Mouse (Mus musculus): ENCODE data around the gene Atp5j2. TPM values are rescaled to one million over a fixed set of nuclear protein-coding genes. Genes with fewer than 3 reads are reported as not detected.

Atp5j2 gene
- polyA plus RNA-seq (2015; fragmentation: Illumina TruSeq; extraction: RNeasy Lipid Tissue Mini Kit (QIAGEN cat#74804); ENCODE audit: low read depth, low replicate concordance): 411 TPM

DNA sequence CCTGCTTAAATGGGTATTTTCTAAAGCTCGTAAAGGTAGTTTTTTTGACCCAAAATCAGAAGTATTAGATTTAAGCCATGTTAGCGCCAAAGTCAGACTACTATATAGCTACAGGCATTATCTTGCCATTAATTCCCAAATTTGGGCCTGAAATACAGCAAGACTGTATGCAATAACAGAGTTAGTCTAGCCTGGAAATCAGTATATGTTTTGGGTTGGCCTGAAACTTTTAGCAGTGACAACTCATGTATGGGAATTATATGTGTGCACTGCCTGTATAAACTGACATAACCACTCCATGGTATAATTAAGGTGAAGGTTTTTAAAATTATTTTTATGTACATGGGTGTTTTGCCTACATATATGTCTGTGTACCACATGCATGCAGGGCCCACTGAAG is at the start of gene Atp5j2:
Gene Atp5j2, minus strand, starts transcription at position 101 of the 400 bp plus-strand sequence.

DNA sequence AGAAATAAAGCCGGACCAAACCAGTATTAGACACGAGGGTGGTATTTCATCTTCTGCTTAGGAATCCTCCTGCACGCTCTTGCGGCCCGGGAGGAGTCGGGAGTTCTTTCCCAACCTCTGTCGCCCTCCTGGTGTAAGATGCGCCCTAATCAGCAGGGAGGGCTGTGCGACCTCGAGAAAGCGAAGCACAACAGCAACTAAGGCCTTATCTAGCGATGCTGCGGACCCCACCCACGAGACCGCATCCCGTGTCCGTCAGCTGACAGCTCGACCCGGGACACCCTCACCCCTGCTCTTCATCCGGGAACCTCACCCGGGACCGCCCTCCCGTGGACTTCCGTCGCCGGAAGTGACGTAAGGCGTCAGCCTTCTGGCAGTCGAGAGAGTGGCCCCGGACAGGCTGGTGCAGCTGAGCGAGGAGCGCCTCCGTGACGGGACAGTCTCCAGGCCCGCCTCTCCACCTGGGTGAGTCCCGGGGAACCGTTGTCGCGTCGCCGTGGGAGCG is 39.6 kb upstream of the Atp5j2 start, which contains the start of gene Zfp655:
Gene Zfp655, plus strand, starts transcription at position 349 of the 505 bp plus-strand sequence.

DNA sequence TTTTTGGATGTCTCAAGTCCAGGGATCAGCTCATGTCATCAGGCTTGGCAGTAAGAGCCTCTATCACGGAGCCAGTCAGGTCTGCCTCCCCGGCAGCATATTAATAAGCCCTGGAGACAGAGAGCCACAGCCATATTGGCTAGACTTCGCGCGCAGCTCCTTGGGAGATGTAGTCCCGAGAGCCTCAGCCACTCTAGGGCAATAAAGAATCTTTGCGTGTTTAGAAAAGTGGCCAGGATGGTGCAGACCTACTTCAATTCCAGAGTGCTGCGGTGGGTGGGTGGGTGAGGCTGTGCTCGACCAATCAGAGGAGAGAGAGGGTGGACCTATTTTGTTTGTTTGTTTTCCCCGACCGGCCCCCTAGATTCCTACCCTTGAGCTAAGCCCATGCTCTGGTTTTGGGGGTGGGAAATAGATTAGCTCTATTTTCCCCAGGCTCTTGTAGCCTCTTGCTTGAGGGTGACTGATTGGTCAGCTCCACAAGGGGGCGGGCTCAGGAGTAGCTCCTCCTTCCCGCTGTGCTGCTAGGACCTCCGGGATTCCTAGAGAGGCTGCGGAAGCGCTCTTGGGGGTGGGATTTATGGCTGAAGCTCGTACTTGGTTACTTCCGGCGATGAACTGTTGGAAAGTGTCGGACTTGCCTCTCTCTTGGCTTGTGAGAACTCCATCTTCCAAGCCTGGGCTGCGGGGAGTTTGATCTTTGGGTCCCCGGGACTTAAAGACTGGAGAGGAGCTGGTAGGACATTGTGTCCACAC is 12.3 kb upstream of the Atp5j2 start, which contains the start of gene Zkscan5:
Gene Zkscan5, plus strand, starts transcription at position 627 of the 756 bp plus-strand sequence.

DNA sequence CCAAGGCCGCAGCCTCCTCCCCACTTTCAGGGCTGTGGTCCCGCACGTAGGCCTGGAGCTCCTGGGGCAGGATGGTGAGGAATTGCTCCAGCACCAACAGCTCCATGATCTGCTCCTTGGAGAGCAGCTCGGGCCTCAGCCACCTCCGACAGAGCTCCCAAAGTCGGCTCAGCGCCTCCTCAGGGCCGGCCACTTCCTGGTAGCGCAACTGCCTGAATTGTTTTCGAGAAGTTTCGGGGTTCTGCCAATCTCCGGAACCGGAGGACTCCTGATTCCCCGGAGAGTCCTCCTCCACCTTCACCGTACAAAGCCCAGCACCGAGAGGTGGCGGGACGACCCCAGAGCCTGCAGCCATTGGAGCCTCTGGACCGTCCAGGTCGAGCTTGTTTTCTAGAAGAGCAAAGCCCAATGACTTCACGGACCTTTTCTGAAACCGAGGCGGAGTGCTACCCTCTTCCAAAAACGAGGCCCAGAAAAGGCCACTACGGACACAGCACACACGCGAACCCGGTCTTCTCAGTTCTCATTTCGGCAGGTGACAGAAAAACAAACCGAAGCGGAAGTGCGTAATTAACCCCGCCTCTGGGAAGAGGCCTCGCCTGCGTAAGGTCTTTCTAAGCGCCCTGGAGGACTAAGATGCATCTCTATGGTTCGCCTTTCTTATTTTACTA is 9.6 kb upstream of the Atp5j2 start, which contains the start of gene Zkscan14:
Gene Zkscan14, minus strand, starts transcription at position 548 of the 671 bp plus-strand sequence.

DNA sequence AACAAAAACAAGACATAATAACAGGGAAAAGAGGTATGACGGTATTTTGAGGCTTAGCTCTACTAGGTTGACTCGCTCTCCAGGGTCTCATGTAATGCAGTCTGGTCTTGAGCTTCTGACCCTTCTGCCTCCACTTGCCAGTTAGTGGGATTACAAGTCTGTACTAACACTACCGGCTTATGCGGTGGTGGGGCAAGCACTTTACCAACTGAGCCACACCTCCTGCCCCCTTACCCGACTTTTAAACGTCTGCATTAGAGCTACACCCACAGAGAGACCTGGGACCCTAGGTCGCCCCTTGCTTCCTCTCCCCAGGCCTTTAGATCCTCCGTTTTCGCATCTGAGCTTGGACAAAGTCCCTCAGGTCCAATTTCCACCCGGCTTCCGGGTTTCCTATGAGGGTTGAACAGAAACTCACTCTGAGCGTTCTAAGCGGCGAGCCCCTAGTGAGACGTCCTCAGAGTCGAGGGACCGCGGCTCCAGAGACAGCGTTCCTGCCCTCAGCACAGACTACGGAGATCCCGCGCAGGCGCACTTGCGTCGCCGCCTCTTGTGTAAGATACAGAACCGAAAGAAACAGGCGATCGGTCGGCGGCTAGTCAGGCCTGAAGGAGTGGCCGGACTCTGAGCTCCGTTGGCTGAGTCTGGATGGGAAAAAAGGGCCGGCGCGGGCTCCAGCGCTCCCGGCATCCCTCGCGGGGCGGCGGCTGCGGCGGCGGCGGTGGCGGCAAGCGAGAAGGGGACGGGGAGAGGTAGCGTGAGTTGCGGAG is 25.1 kb downstream of the Atp5j2 start, which contains the start of the genes Ptcd1 and Cpsf4:
Gene Ptcd1, minus strand, starts transcription at position 573 of the 770 bp plus-strand sequence.
Gene Cpsf4, plus strand, starts transcription at position 678 of the 770 bp plus-strand sequence.

DNA sequence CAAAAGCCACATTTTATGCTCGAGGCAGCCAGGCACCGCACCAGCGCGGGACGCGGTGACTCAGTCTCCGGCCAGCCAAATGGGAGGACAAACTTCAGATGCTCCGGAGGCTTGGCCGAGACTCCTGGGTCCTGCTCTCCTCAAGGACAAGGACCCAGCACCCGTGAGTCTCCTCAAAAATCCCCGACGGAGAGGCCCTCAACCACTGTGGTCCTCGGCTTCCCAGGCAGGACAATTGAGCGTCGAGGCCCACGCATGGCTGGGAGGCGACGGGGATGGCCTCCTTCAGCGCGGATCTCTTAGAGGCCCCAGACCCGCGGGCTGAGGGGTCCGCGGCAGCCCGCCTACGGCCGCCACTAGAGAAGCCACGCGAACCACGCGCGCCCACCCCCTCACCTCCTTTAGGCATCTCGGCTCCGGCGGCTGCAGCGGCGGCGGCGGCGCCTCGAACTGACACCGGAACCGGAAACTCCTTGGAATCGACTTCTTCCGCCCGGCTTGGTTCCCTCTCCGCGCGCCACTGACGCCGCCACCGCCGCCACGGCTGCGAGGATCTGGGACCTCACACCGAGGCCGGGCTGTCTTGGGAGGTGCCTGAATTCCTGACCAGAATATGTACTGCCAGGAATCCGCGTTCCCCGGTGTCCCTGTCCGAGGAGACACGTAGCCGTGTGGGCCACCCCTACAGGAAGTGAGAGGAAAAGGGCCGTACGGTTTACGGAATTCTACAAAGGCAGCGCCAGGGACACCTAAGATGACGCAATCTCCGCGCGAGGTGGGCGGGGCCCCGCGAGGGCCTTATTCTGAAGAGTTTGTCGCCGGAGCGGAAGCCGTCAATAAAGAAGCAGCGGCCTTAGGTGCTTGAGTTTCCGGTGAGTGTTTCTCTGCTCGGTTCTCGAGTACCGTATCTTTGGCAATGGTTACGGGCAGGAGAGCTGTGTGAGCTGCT is 52.0 kb downstream of the Atp5j2 start, which contains the start of the genes Pdap1 and Bud31:
Gene Pdap1, minus strand, starts transcription at position 668 of the 949 bp plus-strand sequence.
Gene Bud31, plus strand, starts transcription at position 792 of the 949 bp plus-strand sequence.

Other genes starting within 250 kb of the Atp5j2 start
- 23.9 TPM for gene Smurf1, start 226.2 kb downstream of the Atp5j2 start, polyA plus RNA-seq (2015; fragmentation: Illumina TruSeq; extraction: RNeasy Lipid Tissue Mini Kit (QIAGEN cat#74804); ENCODE audit: low read depth, low replicate concordance)
- gene Gm4871, start 159.3 kb downstream of the Atp5j2 start, polyA plus RNA-seq (2015; fragmentation: Illumina TruSeq; extraction: RNeasy Lipid Tissue Mini Kit (QIAGEN cat#74804); ENCODE audit: low read depth, low replicate concordance): not detected
- not detected for gene 1700018F24Rik, start 149.1 kb downstream of the Atp5j2 start, polyA plus RNA-seq (2015; fragmentation: Illumina TruSeq; extraction: RNeasy Lipid Tissue Mini Kit (QIAGEN cat#74804); ENCODE audit: low read depth, low replicate concordance)
- gene Arpc1a, start 108.2 kb downstream of the Atp5j2 start, polyA plus RNA-seq (2015; fragmentation: Illumina TruSeq; extraction: RNeasy Lipid Tissue Mini Kit (QIAGEN cat#74804); ENCODE audit: low read depth, low replicate concordance): 286 TPM
- not detected for gene Kpna7, start 108.0 kb downstream of the Atp5j2 start, polyA plus RNA-seq (2015; fragmentation: Illumina TruSeq; extraction: RNeasy Lipid Tissue Mini Kit (QIAGEN cat#74804); ENCODE audit: low read depth, low replicate concordance)
- 44.7 TPM for gene Arpc1b, start 77.8 kb downstream of the Atp5j2 start, polyA plus RNA-seq (2015; fragmentation: Illumina TruSeq; extraction: RNeasy Lipid Tissue Mini Kit (QIAGEN cat#74804); ENCODE audit: low read depth, low replicate concordance)
- 115 TPM for gene Pdap1, start 51.8 kb downstream of the Atp5j2 start, polyA plus RNA-seq (2015; fragmentation: Illumina TruSeq; extraction: RNeasy Lipid Tissue Mini Kit (QIAGEN cat#74804); ENCODE audit: low read depth, low replicate concordance)
- 150 TPM for gene Bud31, start 51.7 kb downstream of the Atp5j2 start, polyA plus RNA-seq (2015; fragmentation: Illumina TruSeq; extraction: RNeasy Lipid Tissue Mini Kit (QIAGEN cat#74804); ENCODE audit: low read depth, low replicate concordance)
- 18.1 TPM for gene Ptcd1, start 25.0 kb downstream of the Atp5j2 start, polyA plus RNA-seq (2015; fragmentation: Illumina TruSeq; extraction: RNeasy Lipid Tissue Mini Kit (QIAGEN cat#74804); ENCODE audit: low read depth, low replicate concordance)
- 20.5 TPM for gene Cpsf4, start 24.8 kb downstream of the Atp5j2 start, polyA plus RNA-seq (2015; fragmentation: Illumina TruSeq; extraction: RNeasy Lipid Tissue Mini Kit (QIAGEN cat#74804); ENCODE audit: low read depth, low replicate concordance)
- 11.2 TPM for gene Zkscan14, start 9.8 kb upstream of the Atp5j2 start, polyA plus RNA-seq (2015; fragmentation: Illumina TruSeq; extraction: RNeasy Lipid Tissue Mini Kit (QIAGEN cat#74804); ENCODE audit: low read depth, low replicate concordance)
- gene Zkscan5, start 12.5 kb upstream of the Atp5j2 start, polyA plus RNA-seq (2015; fragmentation: Illumina TruSeq; extraction: RNeasy Lipid Tissue Mini Kit (QIAGEN cat#74804); ENCODE audit: low read depth, low replicate concordance): 10.4 TPM
- gene Zfp655, start 39.7 kb upstream of the Atp5j2 start, polyA plus RNA-seq (2015; fragmentation: Illumina TruSeq; extraction: RNeasy Lipid Tissue Mini Kit (QIAGEN cat#74804); ENCODE audit: low read depth, low replicate concordance): 33.8 TPM
- 11.9 TPM for gene Zscan25, start 88.4 kb upstream of the Atp5j2 start, polyA plus RNA-seq (2015; fragmentation: Illumina TruSeq; extraction: RNeasy Lipid Tissue Mini Kit (QIAGEN cat#74804); ENCODE audit: low read depth, low replicate concordance)
- gene Cyp3a57, start 153.2 kb upstream of the Atp5j2 start, polyA plus RNA-seq (2015; fragmentation: Illumina TruSeq; extraction: RNeasy Lipid Tissue Mini Kit (QIAGEN cat#74804); ENCODE audit: low read depth, low replicate concordance): not detected